Mouse (Mus musculus): ENCODE measurements at regions not wholly inside any gene's neighbourhood (a gene's known extent, or its start where the extent isn't known, plus 50 kb on each side); places are given as distances from the start of the nearest gene placed in this dataset.

DNA sequence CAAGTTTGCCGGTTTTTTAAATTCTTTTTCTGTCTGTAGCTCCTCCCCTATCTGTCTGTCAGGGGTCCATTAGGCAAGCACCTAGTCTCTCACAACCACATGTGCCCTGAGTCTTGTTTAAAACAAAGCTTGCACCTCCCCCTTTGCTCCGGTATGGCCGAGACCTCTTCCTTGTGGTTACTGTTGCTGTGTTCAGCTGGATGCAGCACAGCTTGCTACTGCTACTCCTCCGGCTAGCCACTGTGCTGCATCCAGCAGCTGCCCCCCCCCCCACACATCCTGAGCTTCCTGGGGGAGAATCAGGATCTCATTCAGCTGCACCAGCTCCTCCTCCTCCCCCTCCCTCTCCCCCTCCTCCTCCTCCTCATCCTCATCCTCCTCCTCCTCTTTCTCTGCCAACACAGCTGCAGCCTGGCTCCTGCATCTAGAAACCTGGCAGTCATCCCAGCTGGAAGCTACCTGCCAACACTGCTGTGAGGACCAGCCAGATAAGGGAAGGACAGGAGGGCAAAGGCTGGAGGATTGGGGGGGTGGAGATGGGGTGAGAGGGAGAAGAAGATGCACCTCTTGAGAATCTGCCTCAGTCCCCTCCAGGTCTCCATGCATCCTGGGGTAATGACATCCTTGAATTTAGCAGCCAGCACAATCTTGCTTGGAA is 114.8 kb upstream of the Tmem260 start:
- DNase-seq (ENCODE audit: low spot score), result no peak

- DNase-seq (ENCODE audit: low spot score), result no peak
Observed at GRCm38 (mm10) chr14:48331623-48332000, 114.3 kb upstream of the Tmem260 start.

- no peak for DNase-seq (ENCODE audit: low spot score)
Observed at GRCm38 (mm10) chr14:48332193-48332592, 113.7 kb upstream of the Tmem260 start.

DNA sequence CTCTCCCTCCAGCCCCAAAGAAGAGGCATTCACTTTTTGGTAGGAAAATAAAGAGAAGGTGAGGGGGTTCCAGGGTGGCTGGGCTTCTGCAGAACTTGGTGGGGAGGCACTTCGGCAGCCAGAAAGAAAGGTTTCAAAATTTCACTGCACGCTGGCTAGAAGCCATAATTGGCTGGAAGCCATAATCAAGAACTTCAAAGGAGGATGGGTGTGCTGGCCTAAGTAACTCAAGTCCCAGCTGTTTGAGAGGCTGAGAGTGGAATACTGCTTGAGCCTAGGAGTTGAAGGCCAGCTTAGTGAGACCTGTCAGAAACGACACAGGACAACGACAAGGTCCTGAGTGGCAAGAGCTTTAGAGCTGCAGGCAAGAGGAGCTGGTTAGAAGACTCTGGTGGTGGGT is 113.3 kb upstream of the Tmem260 start:
- no peak for DNase-seq (ENCODE audit: low spot score)

GRCm38 (mm10) chr14:48334106-48334809 is 111.7 kb upstream of the Tmem260 start:
- DNase-seq (ENCODE audit: low spot score), result no peak

- no peak for DNase-seq (ENCODE audit: low spot score)
Observed at GRCm38 (mm10) chr14:48339434-48339833, 106.5 kb upstream of the Tmem260 start.

GRCm38 (mm10) chr14:48342944-48343343 is 103.0 kb upstream of the Tmem260 start:
- DNase-seq (ENCODE audit: low spot score), result no peak

- no peak for DNase-seq (ENCODE audit: low spot score)
Observed at GRCm38 (mm10) chr14:48345956-48346355, 100.0 kb upstream of the Tmem260 start.

DNA sequence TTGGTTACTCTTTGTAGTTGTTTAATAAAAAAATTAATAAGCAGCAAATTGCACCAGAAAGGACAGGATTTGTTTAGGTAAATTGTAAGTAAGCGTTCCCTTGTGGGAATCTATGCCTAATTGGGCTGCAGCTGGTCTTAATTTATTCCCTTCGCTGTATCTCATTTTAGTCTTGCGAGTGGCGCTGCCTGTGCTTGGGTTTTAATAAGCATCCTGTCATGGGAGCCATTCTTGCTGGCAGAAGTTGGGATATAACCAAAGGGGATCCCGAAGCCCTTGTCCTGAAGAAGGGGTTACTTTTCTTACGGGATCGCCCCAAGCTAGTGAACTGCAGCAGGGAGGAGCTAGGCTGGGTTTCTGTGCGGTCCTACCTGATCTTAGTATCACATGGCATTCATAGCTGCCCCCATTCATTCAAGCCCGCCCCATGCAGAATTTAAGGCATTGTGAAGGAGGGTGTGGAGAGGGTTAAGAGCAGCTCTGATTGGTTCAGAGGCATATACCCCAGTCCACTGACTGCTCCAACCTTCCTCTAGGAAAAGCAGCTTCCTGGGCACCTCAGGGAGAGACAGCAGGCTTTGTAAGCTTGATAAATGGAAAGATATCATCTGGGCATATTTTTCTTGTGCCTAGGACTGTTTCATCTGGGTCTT is 96.4 kb upstream of the Tmem260 start:
- no peak for DNase-seq (ENCODE audit: low spot score)

DNA sequence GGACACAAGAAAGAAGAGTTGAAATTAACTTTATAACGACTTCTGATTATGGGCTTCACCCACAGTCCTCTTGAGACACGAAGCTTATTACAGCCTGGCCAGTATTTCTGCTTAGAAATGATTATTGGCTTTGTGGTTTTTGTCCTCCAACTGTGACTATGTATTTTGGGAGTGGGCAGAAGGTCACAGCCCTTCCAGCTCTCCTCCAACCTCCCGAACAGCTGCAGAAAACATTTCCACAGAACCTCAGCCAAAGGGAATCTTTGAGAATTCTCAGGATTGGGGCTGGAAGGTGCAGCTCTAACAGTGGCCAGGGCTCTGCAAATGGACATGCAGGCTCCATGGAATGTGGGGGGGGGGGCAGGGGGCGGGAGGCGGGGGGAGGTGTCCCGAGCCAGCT is 94.3 kb upstream of the Tmem260 start:
- no peak for DNase-seq (ENCODE audit: low spot score)

DNA sequence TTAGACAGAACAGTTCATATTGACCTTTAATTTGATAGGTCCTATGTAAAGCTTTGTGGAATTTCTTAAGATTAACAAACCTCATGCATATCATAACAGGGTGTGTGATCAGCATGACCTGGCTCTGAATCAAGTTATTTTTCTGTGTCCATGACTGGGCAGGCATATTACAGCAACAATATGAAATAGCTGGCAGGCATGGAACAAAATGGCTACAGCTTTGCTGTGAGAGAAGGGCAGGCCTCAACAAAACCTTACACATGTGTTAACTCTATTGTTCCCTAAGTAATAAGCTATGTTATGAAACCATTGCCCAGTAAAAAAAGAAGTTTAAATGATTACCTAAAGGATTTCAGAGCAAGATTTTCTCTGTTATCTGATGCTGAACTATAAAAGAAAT is 93.1 kb upstream of the Tmem260 start:
- DNase-seq (ENCODE audit: low spot score), result no peak

DNA sequence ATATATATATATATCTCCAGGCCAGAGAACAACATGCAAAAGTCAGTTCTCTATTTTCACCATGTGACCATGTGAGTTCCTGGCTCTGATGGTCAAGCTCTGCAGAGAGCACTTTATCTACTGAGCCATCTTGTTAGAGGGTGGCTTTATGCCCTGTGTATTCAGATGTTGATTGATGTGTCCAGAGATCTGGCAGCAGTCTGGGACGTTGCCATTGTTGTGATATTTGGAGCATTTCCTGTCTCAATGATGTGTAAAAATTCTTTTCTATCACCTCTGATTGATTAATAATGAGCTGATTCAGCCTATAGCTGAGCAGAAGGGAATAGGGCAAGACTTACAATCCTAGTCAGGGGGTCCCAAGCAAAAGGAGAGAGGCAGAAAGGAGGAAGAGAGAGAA is 91.7 kb upstream of the Tmem260 start:
- no peak for DNase-seq (ENCODE audit: low spot score)

DNA sequence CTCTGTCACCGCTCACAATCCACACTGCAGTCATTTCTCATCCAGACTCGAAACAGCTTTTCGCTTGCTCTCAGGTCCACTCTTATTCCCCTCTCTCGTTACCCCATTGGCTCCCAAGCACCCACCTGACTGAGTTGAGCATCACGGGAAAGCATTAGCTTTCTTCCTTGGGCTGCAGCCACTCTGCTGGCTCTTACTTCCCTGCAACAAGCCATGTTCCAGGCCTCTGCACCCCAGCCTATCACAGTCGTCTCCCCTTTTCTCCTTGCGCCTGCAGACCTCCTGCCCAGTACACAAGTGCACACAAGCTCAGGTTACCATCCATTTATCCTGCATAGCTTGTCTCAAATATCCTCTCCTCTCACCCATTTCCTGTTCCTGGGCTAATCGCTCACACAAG is 88.5 kb upstream of the Tmem260 start:
- DNase-seq (ENCODE audit: low spot score), result no peak

DNA sequence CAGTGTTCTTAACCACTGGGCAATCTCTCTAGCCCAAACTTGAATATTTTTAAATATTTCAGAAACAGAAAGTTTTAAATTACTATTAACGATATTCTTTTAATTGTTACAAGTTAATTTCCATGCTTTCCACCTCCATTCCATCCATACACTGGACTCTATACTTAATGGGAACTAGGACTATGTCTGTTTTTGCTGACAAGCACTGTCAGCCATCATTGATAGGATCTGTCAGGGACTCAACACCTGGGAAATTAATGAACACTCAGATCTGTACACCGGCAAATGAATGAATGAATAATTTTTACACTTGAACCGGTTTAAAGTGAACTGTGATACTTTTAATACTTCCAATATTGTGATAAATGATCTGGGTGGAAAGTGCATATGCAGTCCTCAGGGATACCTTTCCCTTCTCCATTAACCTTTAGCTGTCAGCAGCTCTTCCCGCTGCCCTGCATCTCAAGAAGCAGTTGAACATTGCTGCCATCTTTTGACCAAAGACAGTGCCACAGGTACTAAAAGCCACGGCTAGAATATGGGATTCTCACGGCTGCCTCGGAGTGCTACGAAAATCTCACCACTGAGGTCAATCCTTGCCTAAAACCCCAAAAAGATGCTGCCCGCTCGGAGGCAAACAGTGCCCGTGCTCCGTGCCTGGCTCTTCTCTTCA is 87.3 kb upstream of the Tmem260 start:
- no peak for DNase-seq (ENCODE audit: low spot score)

DNA sequence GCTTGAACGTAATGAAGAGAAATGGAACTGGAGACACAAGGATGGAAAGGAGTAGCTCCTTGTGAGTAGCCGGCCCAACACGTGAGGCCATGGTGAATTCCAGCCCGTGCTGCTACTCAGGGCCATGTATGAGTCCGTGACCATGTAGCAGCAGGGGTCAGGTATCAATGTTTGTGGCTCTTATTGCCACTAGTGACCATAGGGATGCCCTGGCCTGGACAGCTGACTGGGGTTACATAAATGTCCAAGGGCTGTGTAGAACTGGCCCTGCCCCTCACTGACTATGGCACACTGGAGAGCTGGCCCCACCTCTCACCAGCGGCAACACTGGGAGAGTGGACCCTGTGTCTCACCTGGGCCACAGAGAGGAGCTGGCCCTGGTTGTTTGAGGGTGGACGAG is 84.1 kb upstream of the Tmem260 start:
- DNase-seq (ENCODE audit: low spot score), result no peak

GRCm38 (mm10) chr14:48367006-48367405 is 78.9 kb upstream of the Tmem260 start:
- peak; percentile 10 for DNase-seq (ENCODE audit: low spot score)

- peak; percentile 41 for DNase-seq (ENCODE audit: low spot score)
Observed at GRCm38 (mm10) chr14:48370322-48370721, 75.6 kb upstream of the Tmem260 start.

DNA sequence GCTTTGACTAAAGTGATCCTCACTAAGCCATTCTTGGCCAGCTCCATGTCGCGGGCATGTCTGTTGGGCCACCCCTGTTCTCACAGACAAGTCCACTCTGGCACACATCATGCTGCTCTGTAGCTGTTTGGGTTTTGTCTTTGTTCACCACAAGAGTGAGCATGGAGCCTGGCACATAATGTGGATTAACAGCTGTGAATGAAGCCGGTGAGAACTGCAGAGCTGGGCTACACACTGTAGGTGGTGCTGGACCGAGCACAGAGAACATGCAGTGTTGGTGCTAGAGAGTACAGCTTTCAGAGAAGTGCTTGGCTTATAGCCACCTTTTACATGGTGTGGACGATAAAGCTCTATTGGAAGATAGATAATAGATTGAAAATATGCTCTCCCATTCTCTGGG is 74.2 kb upstream of the Tmem260 start:
- DNase-seq (ENCODE audit: low spot score), result peak; percentile 5

GRCm38 (mm10) chr14:48376112-48376511 is 69.8 kb upstream of the Tmem260 start:
- peak; percentile 72 for DNase-seq (ENCODE audit: low spot score)

All from T-cell, adult 2 months (primary cell).